Mouse (Mus musculus) neural tube, embryonic 12.5 days (tissue): ENCODE data around the gene Mogat2. TPM values are rescaled to one million over a fixed set of nuclear protein-coding genes. Genes with fewer than 3 reads are reported as not detected.

Experiments
- ATAC-seq: fragments of 200-750 bp; cut with Nextera tagmentation; 2 replicates; pipeline ENCODE4 v1.8.0; 2017; ENCODE audit warnings: low read depth, mild to moderate bottlenecking, moderate TSS enrichment, moderate library complexity; ENCODE audit not compliant: low FRiP score
- H3K27ac ChIP-seq: fragments of 300-500 bp; sonication (generic); 2 replicates; pipeline ENCODE4 v1.5.1; 2016
- H3K27me3 ChIP-seq: fragments of 300-500 bp; sonication (generic); replicated peaks from 2 replicates; pipeline ENCODE4 v1.6.1; 2016; ENCODE audit warnings: mild to moderate bottlenecking
- H3K36me3 ChIP-seq: fragments of 300-500 bp; sonication (generic); 2 replicates; pipeline ENCODE4 v1.6.1; 2016; ENCODE audit warnings: mild to moderate bottlenecking
- H3K4me1 ChIP-seq: fragments of 300-500 bp; sonication (generic); 2 replicates; pipeline ENCODE4 v1.6.1; 2016
- H3K4me2 ChIP-seq: fragments of 300-500 bp; sonication (generic); replicated peaks from 2 replicates; pipeline ENCODE4 v1.6.1; 2016; ENCODE audit warnings: mild to moderate bottlenecking
- H3K4me3 ChIP-seq: fragments of 300-500 bp; sonication (generic); 2 replicates; pipeline ENCODE4 v1.5.1; 2016
- H3K9ac ChIP-seq: fragments of 300-500 bp; sonication (generic); 2 replicates; pipeline ENCODE4 v1.6.1; 2016; ENCODE audit warnings: mild to moderate bottlenecking
- H3K9me3 ChIP-seq: fragments of 300-500 bp; sonication (generic); 2 replicates; pipeline ENCODE4 v1.6.1; 2016; ENCODE audit warnings: mild to moderate bottlenecking
- WGBS: fragments of 180-500 bp; shearing (Covaris S2); methylation state at CpG from one replicate; pipeline ENCODE4 v1.1.7; 2016; 5-methylcytosine and 5-hydroxymethylcytosine counted together
- polyA plus RNA-seq: library from polyadenylated mRNA; unstranded; fragments of >200 nt; fragmentation: Nextera tagmentation; extraction: Ambion mirVana; gene quantifications from 2 replicates; pipeline ENCODE4 v1.2.1, GENCODE M21; 2016

Mogat2 gene
- polyA plus RNA-seq, 1 experiment from 2014 or later: 6.3 TPM

GRCm38 (mm10) chr7:99264597-99264996 lies 26.2 kb upstream of the Mogat2 start:
- H3K27me3 ChIP-seq: peaks cover 10% of the 10 kb centered on the region; the same call in 1 of the 2 replicates
- H3K4me3 ChIP-seq: no peak overlapping the region
- no peak overlapping the region for H3K4me2 ChIP-seq
- no peaks in the 10 kb centered on the region for H3K36me3 ChIP-seq
- no peak for ATAC-seq
- H3K9me3 ChIP-seq: no peaks in the 10 kb centered on the region
- no peak overlapping the region for H3K9ac ChIP-seq
- no peak overlapping the region for H3K27ac ChIP-seq
- peaks cover 15% of the 10 kb centered on the region for H3K4me1 ChIP-seq

- ATAC-seq: no peak
- 78% methylated on average over 4 of the region's 4 CpGs for WGBS
These were observed 25.1 kb upstream of the Mogat2 start for GRCm38 (mm10) chr7:99263509-99263908.

GRCm38 (mm10) chr7:99261900-99262299 lies 23.5 kb upstream of the Mogat2 start:
- WGBS: 43% methylated on average over 3 of the region's 3 CpGs
- no peak overlapping the region for H3K9ac ChIP-seq
- no peak overlapping the region for H3K4me3 ChIP-seq
- no peaks in the 10 kb centered on the region for H3K27me3 ChIP-seq
- no peak for ATAC-seq
- 0 out of 2 replicates have a peak, but pooled peaks cover 4% of the 10 kb centered on the region for H3K4me1 ChIP-seq
- no peak overlapping the region for H3K4me2 ChIP-seq
- no peak overlapping the region for H3K27ac ChIP-seq
- no peaks in the 10 kb centered on the region for H3K36me3 ChIP-seq
- H3K9me3 ChIP-seq: no peaks in the 10 kb centered on the region

More at GRCm38 (mm10) chr7:99263509-99263908, 25.1 kb upstream of the Mogat2 start:
- Histone ChIP-seq H3K4me3 (no peak overlapping the region), H3K4me2 (no peak overlapping the region), H3K9ac (no peak overlapping the region), H3K4me1 (peaks cover 4% of the 10 kb centered on the region; the same call in 1 of the 2 replicates), H3K27me3 (peaks cover 6% of the 10 kb centered on the region; the same call in 1 of the 2 replicates), H3K27ac (no peak overlapping the region), H3K9me3 (no peaks in the 10 kb centered on the region), H3K36me3 (no peaks in the 10 kb centered on the region)

- WGBS: 92% methylated on average over 7 of the region's 7 CpGs
- no peak overlapping the region for H3K27ac ChIP-seq
- no peak for ATAC-seq
- H3K9me3 ChIP-seq: no peaks in the 10 kb centered on the region
- no peaks in the 10 kb centered on the region for H3K27me3 ChIP-seq
- no peak overlapping the region for H3K9ac ChIP-seq
- no peak overlapping the region for H3K4me3 ChIP-seq
- no peaks in the 10 kb centered on the region for H3K36me3 ChIP-seq
- no peak overlapping the region for H3K4me2 ChIP-seq
- H3K4me1 ChIP-seq: no peaks in the 10 kb centered on the region
These were observed 16.6 kb upstream of the Mogat2 start for GRCm38 (mm10) chr7:99255006-99255405.

- H3K9ac ChIP-seq: no peak overlapping the region
- WGBS: 45% methylated on average over 9 of the region's 9 CpGs
These were observed 12.0 kb upstream of the Mogat2 start for GRCm38 (mm10) chr7:99250386-99250785.

GRCm38 (mm10) chr7:99249582-99249911 lies 11.1 kb upstream of the Mogat2 start:
- Histone ChIP-seq H3K27ac (no peak overlapping the region), H3K4me2 (peak overlapping the region; percentile 74), H3K36me3 (no peaks in the 10 kb centered on the region), H3K27me3 (peaks cover 8% of the 10 kb centered on the region), H3K9me3 (no peaks in the 10 kb centered on the region), H3K4me3 (no peak overlapping the region), H3K4me1 (no peaks in the 10 kb centered on the region), H3K9ac (no peak overlapping the region)
- WGBS: 5% methylated on average over 10 of the region's 10 CpGs
- ATAC-seq: peak; percentile 71

More at GRCm38 (mm10) chr7:99250386-99250785, 12.0 kb upstream of the Mogat2 start:
- no peak for ATAC-seq
- H3K36me3 ChIP-seq: no peaks in the 10 kb centered on the region
- no peak overlapping the region for H3K4me3 ChIP-seq
- H3K4me2 ChIP-seq: no peak overlapping the region
- H3K27me3 ChIP-seq: peaks cover 8% of the 10 kb centered on the region
- H3K27ac ChIP-seq: no peak overlapping the region
- H3K9me3 ChIP-seq: no peaks in the 10 kb centered on the region
- no peaks in the 10 kb centered on the region for H3K4me1 ChIP-seq

DNA sequence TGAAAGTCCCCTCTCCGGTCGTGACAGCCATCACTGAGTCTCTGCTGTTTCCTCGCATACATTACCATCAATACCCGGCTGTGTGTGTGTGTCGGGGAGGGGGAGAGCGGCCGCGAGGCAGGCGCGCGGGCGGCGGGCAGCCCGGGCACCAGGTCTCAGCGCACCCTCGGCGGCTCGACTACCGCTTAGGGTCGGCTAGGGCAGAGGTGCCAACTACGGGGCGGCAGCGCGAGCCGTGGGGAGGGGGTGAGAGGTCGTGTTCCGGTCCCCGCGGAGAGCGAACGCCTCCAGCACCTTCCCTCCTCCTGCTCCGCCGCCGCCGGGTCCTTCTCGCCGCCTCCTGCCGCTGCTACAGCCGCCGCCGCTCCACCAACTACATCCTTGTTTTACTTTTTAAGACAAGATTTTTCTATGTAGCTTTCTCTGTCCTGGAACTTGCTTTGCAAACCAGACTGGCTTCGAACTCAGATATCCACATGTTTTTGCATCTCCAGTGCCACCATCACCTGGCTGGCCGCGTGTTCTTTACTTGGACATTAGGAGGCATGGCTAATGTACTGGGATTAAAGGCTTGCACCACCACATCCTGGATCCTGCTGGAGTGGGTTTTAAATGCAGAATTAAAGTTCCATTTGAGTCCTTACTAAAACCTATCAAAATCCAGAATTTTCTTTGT lies 10.6 kb upstream of the Mogat2 start:
- peak; percentile 47; the same call in 1 of the 2 replicates for ATAC-seq
- peak overlapping the region; percentile 44 for H3K4me3 ChIP-seq
- no peaks in the 10 kb centered on the region for H3K9me3 ChIP-seq
- no peaks in the 10 kb centered on the region for H3K4me1 ChIP-seq
- H3K9ac ChIP-seq: peak overlapping the region; percentile 48; the same call in 1 of the 2 replicates
- under 1% methylated on average over 42 of the region's 44 CpGs for WGBS
- peaks cover 8% of the 10 kb centered on the region for H3K27me3 ChIP-seq
- no peak overlapping the region for H3K27ac ChIP-seq
- H3K36me3 ChIP-seq: no peaks in the 10 kb centered on the region
- peak overlapping the region; percentile 74 for H3K4me2 ChIP-seq

GRCm38 (mm10) chr7:99248157-99248742 lies 9.8 kb upstream of the Mogat2 start:
- Histone ChIP-seq H3K4me1 (no peaks in the 10 kb centered on the region), H3K36me3 (no peaks in the 10 kb centered on the region), H3K27ac (no peak overlapping the region), H3K9ac (no peak overlapping the region), H3K4me2 (peak overlapping the region; percentile 74; the same call in 1 of the 2 replicates), H3K4me3 (no peak overlapping the region), H3K27me3 (peaks cover 8% of the 10 kb centered on the region), H3K9me3 (no peaks in the 10 kb centered on the region)
- 41% methylated on average over 5 of the region's 5 CpGs for WGBS
- no peak for ATAC-seq

- no peak for ATAC-seq
- Histone ChIP-seq H3K4me3 (no peak overlapping the region), H3K4me2 (no peak overlapping the region), H3K9me3 (no peaks in the 10 kb centered on the region), H3K27me3 (peaks cover 3% of the 10 kb centered on the region; the same call in 1 of the 2 replicates), H3K9ac (no peak overlapping the region), H3K27ac (no peak overlapping the region), H3K36me3 (no peaks in the 10 kb centered on the region), H3K4me1 (peaks cover 14% of the 10 kb centered on the region; the same call in 1 of the 2 replicates)
- WGBS: 97% methylated on average over 11 of the region's 11 CpGs
These were observed 3.7 kb upstream of the Mogat2 start for GRCm38 (mm10) chr7:99242097-99242496.

DNA sequence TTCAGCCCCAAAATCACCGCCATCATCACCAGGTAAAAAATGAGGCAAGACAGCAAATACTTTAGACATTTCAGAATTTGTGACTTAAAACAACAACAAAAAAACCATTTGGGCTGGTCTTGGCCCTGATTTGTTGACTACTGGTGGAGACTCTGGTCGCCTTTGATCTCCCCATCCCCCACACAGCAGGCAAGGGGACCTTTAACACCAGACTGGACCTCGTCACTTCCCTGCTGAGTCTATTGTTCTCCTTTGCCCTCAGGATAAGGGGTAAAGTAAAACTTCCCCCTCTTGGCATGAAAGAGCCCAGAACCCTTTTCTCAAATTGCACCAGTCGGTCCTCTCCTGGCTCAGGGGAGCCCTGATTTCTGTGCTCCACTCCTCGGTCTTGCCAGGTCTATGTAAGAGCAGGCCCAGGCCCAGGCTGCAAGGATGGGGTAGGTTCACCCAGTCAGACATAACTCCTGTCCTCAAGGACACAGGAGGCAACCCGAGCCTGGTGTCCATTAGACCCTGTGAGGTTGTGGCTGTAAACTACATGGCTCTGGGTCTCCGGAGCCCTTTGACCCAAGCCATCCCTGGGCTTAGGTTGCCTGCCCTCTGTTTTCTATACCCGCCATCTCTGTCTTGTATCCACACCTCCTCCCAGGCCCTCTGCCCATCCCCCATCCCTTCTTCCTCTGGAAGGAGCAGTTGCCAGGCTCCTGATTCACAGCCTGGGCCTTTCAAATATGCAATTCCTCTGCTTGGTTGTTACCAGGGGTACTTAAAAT lies 1.3 kb downstream of the Mogat2 start:
- ATAC-seq: no peak
- no peaks in the 10 kb centered on the region for H3K36me3 ChIP-seq
- peaks cover 3% of the 10 kb centered on the region; the same call in 1 of the 2 replicates for H3K27me3 ChIP-seq
- WGBS: 11% methylated on average over 8 of the region's 8 CpGs
- H3K4me3 ChIP-seq: no peak overlapping the region
- no peak overlapping the region for H3K27ac ChIP-seq
- H3K4me1 ChIP-seq: peaks cover 14% of the 10 kb centered on the region; the same call in 1 of the 2 replicates
- H3K9ac ChIP-seq: no peak overlapping the region
- no peaks in the 10 kb centered on the region for H3K9me3 ChIP-seq
- H3K4me2 ChIP-seq: no peak overlapping the region

DNA sequence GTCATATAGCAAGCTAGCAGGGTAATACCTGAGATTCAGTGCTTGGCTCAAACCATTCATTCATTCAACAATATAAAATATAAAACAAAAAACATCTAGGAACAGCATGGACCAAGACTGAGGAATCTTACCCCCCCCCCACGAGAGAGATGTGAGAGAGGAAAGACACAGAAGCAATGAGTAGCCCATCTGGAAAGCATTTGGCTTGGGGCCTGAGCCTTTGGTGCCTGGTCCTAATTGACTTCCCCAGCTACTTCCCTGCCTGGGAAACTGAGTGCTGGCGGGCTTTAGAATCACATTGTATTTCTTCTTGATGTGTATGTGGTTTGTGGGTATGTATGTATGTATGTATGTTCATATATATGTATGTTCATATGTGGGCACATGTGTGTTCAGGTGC lies 2.8 kb downstream of the Mogat2 start:
- no peak overlapping the region for H3K9ac ChIP-seq
- no peaks in the 10 kb centered on the region for H3K36me3 ChIP-seq
- H3K4me2 ChIP-seq: no peak overlapping the region
- no peak overlapping the region for H3K27ac ChIP-seq
- H3K4me1 ChIP-seq: peaks cover 14% of the 10 kb centered on the region; the same call in 1 of the 2 replicates
- no peak for ATAC-seq
- 70% methylated on average over 2 of the region's 2 CpGs for WGBS
- H3K27me3 ChIP-seq: peaks cover 3% of the 10 kb centered on the region; the same call in 1 of the 2 replicates
- H3K4me3 ChIP-seq: no peak overlapping the region
- no peaks in the 10 kb centered on the region for H3K9me3 ChIP-seq

DNA sequence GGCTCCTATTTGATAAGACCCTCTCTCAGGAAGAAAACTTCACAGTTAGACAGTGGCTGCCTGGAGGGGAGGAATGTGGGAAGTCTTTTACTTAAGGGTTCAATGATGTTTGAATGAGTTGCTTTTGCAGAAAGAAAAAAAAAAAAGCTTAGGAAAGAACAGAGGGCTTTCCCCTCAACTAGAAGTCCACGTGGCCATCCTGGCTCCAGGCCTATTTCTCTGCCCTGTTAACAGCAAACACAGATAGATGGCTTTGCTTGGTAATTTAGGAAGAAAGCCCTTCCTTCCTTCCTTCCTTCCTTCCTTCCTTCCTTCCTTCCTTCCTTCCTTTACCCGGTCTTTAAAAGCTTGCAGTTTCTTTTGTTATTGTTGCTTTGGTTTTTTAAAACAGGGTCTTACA lies 3.5 kb downstream of the Mogat2 start:
- H3K4me3 ChIP-seq: no peak overlapping the region
- no peaks in the 10 kb centered on the region for H3K9me3 ChIP-seq
- no peak overlapping the region for H3K4me2 ChIP-seq
- H3K36me3 ChIP-seq: no peaks in the 10 kb centered on the region
- H3K4me1 ChIP-seq: peaks cover 14% of the 10 kb centered on the region; the same call in 1 of the 2 replicates
- H3K27me3 ChIP-seq: peaks cover 3% of the 10 kb centered on the region; the same call in 1 of the 2 replicates
- H3K27ac ChIP-seq: no peak overlapping the region
- 43% methylated on average over 2 of the region's 2 CpGs for WGBS
- H3K9ac ChIP-seq: no peak overlapping the region
- ATAC-seq: no peak
